Mouse (Mus musculus): ENCODE measurements around the gene Ttyh2. TPM values are rescaled to one million over a fixed set of nuclear protein-coding genes. Genes with fewer than 3 reads are reported as not detected.

Ttyh2 gene
- 0.82 TPM for polyA plus RNA-seq (2014; fragmentation: Illumina TruSeq; extraction: RNeasy Lipid Tissue Mini Kit (QIAGEN cat#74804); ENCODE audit: low read depth, low replicate concordance)

GRCm38 (mm10) chr11:114675341-114675825 lies at the start of gene Ttyh2:
TSS of gene Ttyh2 (plus strand) at chr11:114675431.

GRCm38 (mm10) chr11:114668301-114668710 lies 6.9 kb upstream of the Ttyh2 start, which contains the start of gene Rpl38:
TSS of gene Rpl38 (plus strand) at chr11:114668524.

GRCm38 (mm10) chr11:114726965-114727825 lies 52.0 kb downstream of the Ttyh2 start, which contains the start of gene Dnaic2:
TSS of gene Dnaic2 (plus strand) at chr11:114727408.

GRCm38 (mm10) chr11:114764820-114765818 lies 89.9 kb downstream of the Ttyh2 start, which contains the start of gene Kif19a:
TSS of gene Kif19a (plus strand) at chr11:114765388.

Other genes with a start within 250 kb of the Ttyh2 start
- 172 TPM for gene Rpl38, start 6.9 kb upstream of the Ttyh2 start, polyA plus RNA-seq (2014; fragmentation: Illumina TruSeq; extraction: RNeasy Lipid Tissue Mini Kit (QIAGEN cat#74804); ENCODE audit: low read depth, low replicate concordance)
- not detected for gene Dnaic2, start 52.0 kb downstream of the Ttyh2 start, polyA plus RNA-seq (2014; fragmentation: Illumina TruSeq; extraction: RNeasy Lipid Tissue Mini Kit (QIAGEN cat#74804); ENCODE audit: low read depth, low replicate concordance)
- not detected for gene Kif19a, start 90.0 kb downstream of the Ttyh2 start, polyA plus RNA-seq (2014; fragmentation: Illumina TruSeq; extraction: RNeasy Lipid Tissue Mini Kit (QIAGEN cat#74804); ENCODE audit: low read depth, low replicate concordance)
- gene Btbd17, start 120.5 kb downstream of the Ttyh2 start, polyA plus RNA-seq (2014; fragmentation: Illumina TruSeq; extraction: RNeasy Lipid Tissue Mini Kit (QIAGEN cat#74804); ENCODE audit: low read depth, low replicate concordance): not detected
- gene Gpr142, start 123.5 kb downstream of the Ttyh2 start, polyA plus RNA-seq (2014; fragmentation: Illumina TruSeq; extraction: RNeasy Lipid Tissue Mini Kit (QIAGEN cat#74804); ENCODE audit: low read depth, low replicate concordance): not detected
- 0.22 TPM for gene Gprc5c, start 175.7 kb downstream of the Ttyh2 start, polyA plus RNA-seq (2014; fragmentation: Illumina TruSeq; extraction: RNeasy Lipid Tissue Mini Kit (QIAGEN cat#74804); ENCODE audit: low read depth, low replicate concordance)
- gene Cd300a, start 214.6 kb downstream of the Ttyh2 start, polyA plus RNA-seq (2014; fragmentation: Illumina TruSeq; extraction: RNeasy Lipid Tissue Mini Kit (QIAGEN cat#74804); ENCODE audit: low read depth, low replicate concordance): 0.76 TPM

Measured in sigmoid colon, adult 10 weeks (tissue).